Mouse (Mus musculus): ENCODE results near the gene Serac1. TPM values are rescaled to one million over a fixed set of nuclear protein-coding genes. Genes with fewer than 3 reads are reported as not detected.

Gene Serac1
- polyA plus RNA-seq, 2 experiments = 0.69 to 1.6 TPM

GRCm38 (mm10) chr17:6018348-6018747, 61.2 kb downstream of the Serac1 start:
- no peak overlapping the region for H3K9ac ChIP-seq (replicated peaks)
- no peaks in the 10 kb centered on the region for H3K9me3 ChIP-seq (ENCODE audit: control insufficient read depth, low read length)
- ATAC-seq (ENCODE audit: insufficient read depth) (peak; percentile 72), DNase-seq (ENCODE audit: low read depth in 3 of 3, low spot score in 3 of 3) (peak in 2 of 3 experiments; percentile 24 to 27)
- H3K4me2 ChIP-seq (ENCODE audit: low read depth) = no peak overlapping the region
- H3K4me1 ChIP-seq (replicated peaks; ENCODE audit: control insufficient read depth in 2 of 2, insufficient read depth in 2 of 2, low read length in 1 of 2) = peaks cover 0 to 6% of the 10 kb centered on the region in 2 experiments; a peak in 1 of 4 replicates
- no peak overlapping the region for H3K27ac ChIP-seq
- no peaks in the 10 kb centered on the region for H3K27me3 ChIP-seq (ENCODE audit: control insufficient read depth, insufficient read depth, low read length)
- no peak overlapping the region for H3K4me3 ChIP-seq (ENCODE audit: insufficient read depth in 1 of 2, low read depth in 2 of 2, low read length in 2 of 2)
- TF ChIP-seq EP300 (IDR thresholded peaks at IDR 0.05; ENCODE audit: low read depth) (no peak), CTCF (IDR thresholded peaks at IDR 0.05; ENCODE audit: low read depth) (no peak)
- no peaks in the 10 kb centered on the region for H3K36me3 ChIP-seq (replicated peaks; ENCODE audit: control insufficient read depth, insufficient read depth, low read depth)
- WGBS (ENCODE audit: insufficient replicate concordance) = 53% methylated on average over 4 of the region's 4 CpGs

- no peak for ATAC-seq (ENCODE audit: insufficient read depth)
- no peak for DNase-seq (ENCODE audit: low read depth in 3 of 3, low spot score in 3 of 3)
- no peak for TF ChIP-seq EP300 (IDR thresholded peaks at IDR 0.05; ENCODE audit: low read depth)
- no peak for TF ChIP-seq CTCF (IDR thresholded peaks at IDR 0.05; ENCODE audit: low read depth)
- Histone ChIP-seq H3K9me3 (ENCODE audit: control insufficient read depth, low read length) (no peaks in the 10 kb centered on the region), H3K4me2 (ENCODE audit: low read depth) (no peak overlapping the region), H3K9ac (replicated peaks) (no peak overlapping the region), H3K4me1 (replicated peaks; ENCODE audit: control insufficient read depth in 2 of 2, insufficient read depth in 2 of 2, low read length in 1 of 2) (peaks cover 0 to 6% of the 10 kb centered on the region in 2 experiments; a peak in 1 of 4 replicates), H3K27ac (no peak overlapping the region), H3K27me3 (ENCODE audit: control insufficient read depth, insufficient read depth, low read length) (no peaks in the 10 kb centered on the region), H3K4me3 (ENCODE audit: insufficient read depth in 1 of 2, low read depth in 2 of 2, low read length in 2 of 2) (no peak overlapping the region), H3K36me3 (replicated peaks; ENCODE audit: control insufficient read depth, insufficient read depth, low read depth) (no peaks in the 10 kb centered on the region)
- WGBS (ENCODE audit: insufficient replicate concordance) = 73% methylated on average over 12 of the region's 12 CpGs
These were observed 62.3 kb downstream of the Serac1 start for GRCm38 (mm10) chr17:6017268-6017667.

GRCm38 (mm10) chr17:6016213-6016780, 63.2 kb downstream of the Serac1 start:
- DNase-seq (ENCODE audit: low read depth in 3 of 3, low spot score in 3 of 3) (no peak), ATAC-seq (ENCODE audit: insufficient read depth) (no peak)
- Histone ChIP-seq H3K36me3 (replicated peaks; ENCODE audit: control insufficient read depth, insufficient read depth, low read depth) (no peaks in the 10 kb centered on the region), H3K9ac (replicated peaks) (no peak overlapping the region), H3K4me1 (replicated peaks; ENCODE audit: control insufficient read depth in 2 of 2, insufficient read depth in 2 of 2, low read length in 1 of 2) (peaks cover 0 to 6% of the 10 kb centered on the region in 2 experiments; a peak in 1 of 4 replicates), H3K27me3 (ENCODE audit: control insufficient read depth, insufficient read depth, low read length) (no peaks in the 10 kb centered on the region), H3K27ac (no peak overlapping the region), H3K4me2 (ENCODE audit: low read depth) (no peak overlapping the region), H3K9me3 (ENCODE audit: control insufficient read depth, low read length) (no peaks in the 10 kb centered on the region), H3K4me3 (ENCODE audit: insufficient read depth in 1 of 2, low read depth in 2 of 2, low read length in 2 of 2) (no peak overlapping the region)
- TF ChIP-seq EP300 (IDR thresholded peaks at IDR 0.05; ENCODE audit: low read depth) (no peak), CTCF (IDR thresholded peaks at IDR 0.05; ENCODE audit: low read depth) (no peak)
- WGBS (ENCODE audit: insufficient replicate concordance) = 27% methylated on average over 7 of the region's 7 CpGs

- no peak for DNase-seq (ENCODE audit: low read depth in 3 of 3, low spot score in 3 of 3)
- WGBS (ENCODE audit: insufficient replicate concordance) = 48% methylated on average over 4 of the region's 4 CpGs
- H3K27ac ChIP-seq = no peak overlapping the region
- no peak overlapping the region for H3K4me2 ChIP-seq (ENCODE audit: low read depth)
- no peak overlapping the region for H3K4me3 ChIP-seq (ENCODE audit: insufficient read depth in 1 of 2, low read depth in 2 of 2, low read length in 2 of 2)
- ATAC-seq (ENCODE audit: insufficient read depth) = no peak
- no peak overlapping the region for H3K9ac ChIP-seq (replicated peaks)
- peaks cover 0 to 6% of the 10 kb centered on the region in 2 experiments; a peak in 1 of 4 replicates for H3K4me1 ChIP-seq (replicated peaks; ENCODE audit: control insufficient read depth in 2 of 2, insufficient read depth in 2 of 2, low read length in 1 of 2)
- no peaks in the 10 kb centered on the region for H3K36me3 ChIP-seq (replicated peaks; ENCODE audit: control insufficient read depth, insufficient read depth, low read depth)
- no peaks in the 10 kb centered on the region for H3K9me3 ChIP-seq (ENCODE audit: control insufficient read depth, low read length)
- TF ChIP-seq EP300 (IDR thresholded peaks at IDR 0.05; ENCODE audit: low read depth) (no peak), CTCF (IDR thresholded peaks at IDR 0.05; ENCODE audit: low read depth) (no peak)
- no peaks in the 10 kb centered on the region for H3K27me3 ChIP-seq (ENCODE audit: control insufficient read depth, insufficient read depth, low read length)
These were observed 64.6 kb downstream of the Serac1 start for GRCm38 (mm10) chr17:6014985-6015384.

GRCm38 (mm10) chr17:6013079-6013478, 66.5 kb downstream of the Serac1 start:
- H3K27me3 ChIP-seq (ENCODE audit: control insufficient read depth, insufficient read depth, low read length) = no peaks in the 10 kb centered on the region
- no peak for TF ChIP-seq EP300 (IDR thresholded peaks at IDR 0.05; ENCODE audit: low read depth)
- no peak for TF ChIP-seq CTCF (IDR thresholded peaks at IDR 0.05; ENCODE audit: low read depth)
- DNase-seq (ENCODE audit: low read depth in 3 of 3, low spot score in 3 of 3) (no peak), ATAC-seq (ENCODE audit: insufficient read depth) (no peak)
- no peak overlapping the region for H3K9ac ChIP-seq (replicated peaks)
- H3K27ac ChIP-seq = no peak overlapping the region
- H3K4me3 ChIP-seq (ENCODE audit: insufficient read depth in 1 of 2, low read depth in 2 of 2, low read length in 2 of 2) = no peak overlapping the region
- H3K9me3 ChIP-seq (ENCODE audit: control insufficient read depth, low read length) = no peaks in the 10 kb centered on the region
- WGBS (ENCODE audit: insufficient replicate concordance) = 61% methylated on average over 4 of the region's 4 CpGs
- H3K4me2 ChIP-seq (ENCODE audit: low read depth) = no peak overlapping the region
- peaks cover 0 to 10% of the 10 kb centered on the region in 2 experiments; a peak in 2 of 4 replicates for H3K4me1 ChIP-seq (replicated peaks; ENCODE audit: control insufficient read depth in 2 of 2, insufficient read depth in 2 of 2, low read length in 1 of 2)
- H3K36me3 ChIP-seq (replicated peaks; ENCODE audit: control insufficient read depth, insufficient read depth, low read depth) = no peaks in the 10 kb centered on the region

All from liver, embryonic 14.5 days (tissue).